Mouse (Mus musculus): ENCODE results near the gene Ncapd2.
A peak's percentile ranks its signal among the peaks of the same experiment; 100 is the strongest.
"Not testable (repeated sequence)": the region's sequence is repeated elsewhere in the genome, so short reads cannot be mapped to it uniquely, and the experiment has no call there.

Ncapd2 gene

GRCm38 (mm10) chr6:125166051-125166751 lies 25.3 kb downstream of the Ncapd2 start, which contains the start of gene Gapdh:
Gene Gapdh (minus strand): TSS chr6:125166467.
- peak; percentile 71 for DNase-seq (ENCODE audit: extremely low spot score, low spot score)

DNA sequence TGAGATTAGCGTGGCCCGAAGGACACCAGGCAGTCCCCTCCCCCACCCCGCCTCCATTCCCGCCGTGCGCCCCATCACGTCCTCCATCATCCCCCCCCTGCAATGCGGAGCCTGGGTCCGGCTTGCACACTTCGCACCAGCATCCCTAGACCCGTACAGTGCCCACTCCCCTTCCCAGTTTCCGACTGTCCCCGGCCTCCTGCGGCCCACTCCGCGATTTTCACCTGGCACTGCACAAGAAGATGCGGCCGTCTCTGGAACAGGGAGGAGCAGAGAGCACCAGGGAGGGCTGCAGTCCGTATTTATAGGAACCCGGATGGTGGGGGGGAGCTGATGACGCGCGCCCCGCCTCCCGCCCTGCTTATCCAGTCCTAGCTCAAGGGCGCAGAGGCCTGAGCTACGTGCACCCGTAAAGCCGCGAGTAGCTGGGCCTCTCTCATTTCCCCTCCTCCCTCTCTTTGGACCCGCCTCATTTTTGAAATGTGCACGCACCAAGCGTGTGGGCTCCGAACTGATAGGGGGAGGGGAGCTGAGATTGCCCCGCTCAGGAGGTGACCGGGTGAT lies 26.1 kb downstream of the Ncapd2 start:
- DNase-seq (ENCODE audit: extremely low spot score, low spot score), result peak; percentile 98

GRCm38 (mm10) chr6:125164672-125165327 lies 26.7 kb downstream of the Ncapd2 start:
- peak; percentile 82 for DNase-seq (ENCODE audit: extremely low spot score, low spot score)

DNA sequence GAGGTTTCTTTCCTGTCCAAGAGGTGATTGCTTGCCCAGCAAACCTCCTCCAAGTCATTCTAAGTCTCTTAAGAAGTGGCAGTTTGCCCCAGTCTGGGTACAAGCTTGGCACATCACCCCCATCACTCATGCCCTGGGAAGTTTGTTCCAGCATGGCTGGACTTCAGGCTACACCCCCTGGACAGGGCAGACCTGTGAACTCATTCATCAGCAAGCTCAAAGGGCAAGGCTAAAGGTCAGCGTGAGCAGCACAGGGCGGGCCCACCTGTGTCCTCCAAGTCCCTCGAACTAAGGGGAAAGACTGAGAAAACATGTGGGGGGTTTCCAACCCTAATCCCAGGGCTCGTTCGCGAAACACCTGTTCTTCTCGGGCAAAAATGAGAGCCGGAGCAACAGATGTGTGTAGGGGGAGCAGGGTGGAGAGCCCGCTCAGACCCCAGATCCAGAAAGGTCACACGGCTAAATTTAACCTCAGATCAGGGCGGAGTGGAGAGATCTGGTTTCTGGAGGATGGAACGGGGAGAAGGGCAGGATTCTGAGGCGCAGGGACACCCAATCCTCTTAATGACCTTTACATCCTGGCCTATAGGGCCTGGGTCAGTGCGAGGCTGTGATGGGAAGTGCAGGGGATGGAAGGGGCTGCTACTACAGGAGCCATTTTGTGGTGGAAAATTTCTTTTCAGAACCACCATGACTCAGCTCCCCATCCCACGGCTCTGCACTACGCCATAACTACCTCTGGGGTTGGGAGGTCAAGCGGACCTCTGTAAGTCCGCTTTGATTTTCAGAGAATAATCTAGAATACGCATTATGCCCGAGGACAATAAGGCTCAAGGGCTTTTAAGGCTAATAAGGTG lies 27.5 kb downstream of the Ncapd2 start:
- peak; percentile 49 for DNase-seq (ENCODE audit: extremely low spot score, low spot score)

GRCm38 (mm10) chr6:125162615-125163305 lies 28.7 kb downstream of the Ncapd2 start:
- DNase-seq (ENCODE audit: extremely low spot score, low spot score), result not testable (repeated sequence)

- peak; percentile 55 for DNase-seq (ENCODE audit: extremely low spot score, low spot score)
Measured at GRCm38 (mm10) chr6:125161971-125162370, 29.5 kb downstream of the Ncapd2 start.

DNA sequence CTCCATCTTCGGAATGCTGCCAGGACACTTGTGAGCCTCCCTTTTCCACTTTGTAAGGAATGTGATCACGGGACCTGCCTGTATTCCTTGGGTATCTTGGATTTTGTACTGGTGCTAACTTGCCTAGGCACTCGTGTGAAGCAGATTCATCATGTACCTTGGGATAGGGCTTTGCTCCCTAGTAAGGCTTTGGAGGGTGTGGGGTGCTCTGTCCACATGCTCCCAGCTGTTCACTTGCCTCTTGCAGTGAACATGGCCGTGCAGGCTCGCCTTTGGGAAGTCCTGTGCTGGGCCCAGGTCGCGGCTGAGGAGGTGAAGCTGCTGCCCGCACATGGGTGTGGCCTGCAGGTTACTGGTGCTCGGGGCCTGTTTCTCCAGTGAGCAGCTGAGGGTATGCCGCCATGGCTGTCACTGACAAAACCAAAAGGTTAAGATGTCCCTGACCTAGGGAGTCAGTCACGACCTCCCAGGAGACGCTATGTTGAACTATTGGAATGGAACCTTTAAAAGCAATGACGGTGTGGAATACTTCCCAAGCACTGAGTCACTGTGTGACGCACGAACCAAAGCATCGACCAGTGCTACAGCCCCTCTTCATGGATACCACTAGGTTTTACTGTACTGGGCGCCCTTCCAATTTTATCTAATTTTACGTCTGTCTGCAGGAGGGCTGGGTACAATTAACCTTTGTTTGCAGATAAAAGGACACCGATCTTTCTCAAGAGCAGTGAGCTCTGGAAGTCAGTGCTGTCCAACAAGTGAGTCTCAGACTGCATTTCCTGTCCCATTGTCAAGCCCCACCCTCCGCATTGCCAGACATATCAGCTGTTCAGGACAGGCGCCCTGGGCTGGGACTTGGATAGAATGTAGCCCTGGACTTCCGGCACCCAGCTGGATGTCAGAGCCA lies 30.4 kb downstream of the Ncapd2 start:
- DNase-seq (ENCODE audit: extremely low spot score, low spot score), result peak; percentile 71

- DNase-seq (ENCODE audit: extremely low spot score, low spot score), result peak; percentile 49
Measured at GRCm38 (mm10) chr6:125160558-125160853, 31.0 kb downstream of the Ncapd2 start.

GRCm38 (mm10) chr6:125159773-125160557 lies 31.5 kb downstream of the Ncapd2 start:
- DNase-seq (ENCODE audit: extremely low spot score, low spot score), result no peak

- no peak for DNase-seq (ENCODE audit: extremely low spot score, low spot score)
Measured at GRCm38 (mm10) chr6:125158944-125159492, 32.5 kb downstream of the Ncapd2 start.

DNA sequence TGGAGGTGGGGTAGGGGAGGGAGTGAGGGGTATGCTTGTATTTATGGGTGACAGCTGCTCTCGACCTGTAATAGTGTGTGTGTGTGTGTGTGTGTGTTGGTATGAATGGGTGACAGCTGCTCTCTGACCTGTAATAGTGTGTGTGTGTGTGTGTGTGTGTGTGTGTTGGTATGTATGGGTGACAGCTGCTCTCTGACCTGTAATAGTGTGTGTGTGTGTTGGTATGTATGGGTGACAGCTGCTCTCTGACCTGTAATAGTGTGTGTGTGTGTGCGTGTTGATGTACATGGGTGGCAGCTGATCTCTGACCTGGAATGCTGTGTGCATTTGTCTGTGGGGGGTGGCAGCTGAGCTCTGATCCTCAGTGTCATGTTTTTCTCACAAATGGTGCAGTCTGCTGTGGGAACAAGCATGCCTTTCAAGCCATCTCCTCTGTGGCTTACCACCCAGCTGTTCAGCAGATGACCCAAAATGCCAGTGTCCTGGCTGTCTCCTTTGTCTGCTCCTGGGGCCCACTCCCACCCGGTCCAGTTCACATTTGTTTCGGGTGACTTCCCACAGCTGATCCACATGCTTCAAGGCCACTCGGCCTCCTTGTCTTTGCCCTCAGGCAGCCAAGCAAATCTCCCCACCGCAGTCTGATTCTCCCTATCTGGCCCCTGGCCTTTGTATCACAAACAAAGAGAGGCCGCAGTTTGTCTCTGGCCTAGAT lies 34.4 kb downstream of the Ncapd2 start:
- peak; percentile 71 for DNase-seq (ENCODE audit: extremely low spot score, low spot score)

DNA sequence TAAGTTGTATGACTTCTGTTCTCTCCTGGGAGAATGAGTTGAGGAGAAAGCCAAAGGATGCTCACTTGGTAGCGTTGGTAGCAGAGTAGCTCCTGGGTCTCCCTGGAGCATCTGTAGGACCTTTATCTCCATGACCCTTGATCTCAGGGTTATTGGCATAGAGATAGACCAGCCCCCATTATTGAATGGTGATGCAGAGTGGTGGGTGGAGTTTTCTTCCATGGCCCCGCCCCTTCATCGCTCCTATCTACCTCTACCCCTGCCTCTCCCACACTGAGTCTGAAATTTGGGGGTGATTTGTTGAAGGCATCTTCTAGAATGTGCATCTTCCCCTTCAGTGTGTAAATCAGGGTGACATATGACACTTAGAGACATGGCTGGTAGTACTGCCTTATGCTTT lies 35.0 kb downstream of the Ncapd2 start:
- DNase-seq (ENCODE audit: extremely low spot score, low spot score), result no peak

DNA sequence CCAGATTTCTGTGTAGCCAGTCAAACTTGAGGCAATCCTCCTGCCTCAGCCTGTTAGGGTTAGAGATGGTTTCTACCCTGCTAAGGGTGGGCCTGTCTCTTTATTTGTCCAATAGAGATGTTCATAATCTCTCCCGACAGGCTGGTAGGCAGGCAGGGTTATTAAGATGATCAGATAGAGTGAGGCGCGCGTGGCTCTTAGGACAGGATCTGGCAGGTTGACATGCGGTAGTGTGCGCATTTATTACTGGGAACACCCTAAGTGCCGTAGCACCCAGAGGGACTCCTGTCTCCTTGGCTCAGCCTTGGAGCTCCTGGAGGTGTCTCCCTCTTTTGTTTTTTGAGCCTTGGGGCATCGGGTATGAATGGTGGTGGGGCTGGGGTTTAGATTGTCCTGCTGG lies 36.2 kb downstream of the Ncapd2 start:
- no peak for DNase-seq (ENCODE audit: extremely low spot score, low spot score)

GRCm38 (mm10) chr6:125154550-125154949 lies 37.0 kb downstream of the Ncapd2 start:
- DNase-seq (ENCODE audit: extremely low spot score, low spot score), result no peak

- DNase-seq (ENCODE audit: extremely low spot score, low spot score), result no peak
Measured at GRCm38 (mm10) chr6:125153682-125154081, 37.8 kb downstream of the Ncapd2 start.

- no peak for DNase-seq (ENCODE audit: extremely low spot score, low spot score)
Measured at GRCm38 (mm10) chr6:125153018-125153389, 38.5 kb downstream of the Ncapd2 start.

GRCm38 (mm10) chr6:125152212-125153017 lies 39.1 kb downstream of the Ncapd2 start:
- no peak for DNase-seq (ENCODE audit: extremely low spot score, low spot score)

DNA sequence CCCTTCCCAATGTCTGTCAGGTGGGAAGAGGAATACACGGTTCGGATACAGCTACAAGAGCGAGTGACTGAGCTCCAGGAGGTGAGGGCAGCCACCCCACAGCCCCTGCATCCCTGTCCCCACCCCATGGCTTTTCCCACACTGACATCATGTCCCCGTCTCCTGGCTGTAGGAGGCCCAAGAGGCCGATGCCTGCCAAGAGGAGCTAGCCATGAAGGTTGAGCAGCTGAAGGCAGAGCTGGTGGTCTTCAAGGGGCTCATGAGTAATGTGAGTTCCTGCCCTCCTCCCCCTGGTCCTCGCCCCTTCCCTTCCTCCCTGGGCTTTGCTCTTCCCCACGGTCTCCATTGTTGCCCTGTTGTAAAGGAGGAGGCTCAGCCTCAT lies 41.9 kb downstream of the Ncapd2 start:
- no peak for DNase-seq (ENCODE audit: extremely low spot score, low spot score)
